Mouse (Mus musculus): ENCODE measurements at regions not wholly inside any gene's neighbourhood (a gene's known extent, or its start where the extent isn't known, plus 50 kb on each side); places are given as distances from the start of the nearest gene placed in this dataset.

- no peak for TF ChIP-seq POLR2A (IDR thresholded peaks at IDR 0.05; ENCODE audit: control insufficient read depth, extremely low read depth, insufficient read depth, low read length, poor library complexity)
- no peak for TF ChIP-seq CTCF (IDR thresholded peaks at IDR 0.05; ENCODE audit: borderline replicate concordance, control insufficient read depth, extremely low read depth, insufficient read depth, low read length, poor library complexity)
Observed at GRCm38 (mm10) chr13:25868923-25869322, 598.6 kb upstream of the Nrsn1 start.
